Mouse (Mus musculus): Measurements from ENCODE around the gene Gfm1.

- TF ChIP-seq CTCF (IDR thresholded peaks at IDR 0.05; ENCODE audit: low read depth) (no peak), EP300 (IDR thresholded peaks at IDR 0.05; ENCODE audit: low read depth) (no peak)
These were observed 32.1 kb downstream of the Gfm1 start for GRCm38 (mm10) chr3:67462015-67462414.

All from liver, embryonic 14.5 days (tissue).